9 mouse cellular contexts compared by ENCODE assay signal in the genomic region with DNA sequence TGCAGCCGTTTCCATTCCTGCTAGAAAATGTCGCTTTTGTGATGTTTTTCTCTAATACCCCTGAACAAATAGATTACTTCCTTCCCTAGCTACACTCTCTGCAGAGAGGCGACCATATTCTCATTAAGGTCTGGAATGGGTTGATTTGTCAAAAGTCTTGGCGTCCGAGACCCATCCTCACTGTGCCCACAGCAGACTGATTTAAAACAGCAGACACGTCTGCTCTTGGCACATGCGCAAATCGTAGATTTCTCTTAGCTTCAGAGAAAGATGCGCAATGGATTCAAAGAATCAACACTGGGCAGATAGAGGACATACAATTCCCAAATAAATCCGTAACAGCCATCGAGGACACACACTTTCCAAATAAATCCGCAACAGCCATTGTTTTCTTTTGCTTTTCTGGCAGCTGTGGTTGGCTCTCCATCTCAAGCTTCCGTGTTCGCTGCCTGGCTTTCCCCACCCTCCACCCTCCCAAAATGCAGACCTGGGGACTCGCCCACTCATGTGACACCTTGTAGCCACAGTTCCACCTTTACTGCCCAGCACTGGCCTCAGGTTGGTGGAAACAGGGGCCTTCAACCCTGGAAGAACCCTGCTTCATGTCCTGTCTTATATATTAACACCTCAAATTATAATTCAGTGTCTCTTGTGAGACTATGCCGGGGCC. TPM values are rescaled to one million over a fixed set of nuclear protein-coding genes. Genes with fewer than 3 reads are reported as not detected.
A peak's percentile ranks its signal among the peaks of the same experiment; 100 is the strongest.
DNase-seq lines count a peak whose midpoint lies in the region; ATAC-seq and TF ChIP-seq lines count a peak whose summit lies in the region.
"Had no signal": no experiment of that assay in that cellular context is flagged by ENCODE, and none has a peak within 500 bp of the region (broad histone marks: within the 10 kb centered on the region; RNA-seq: fewer than 3 reads in every experiment).

No protein-coding gene starts in this region.

- no peaks in the 10 kb centered on the region for H3K36me3 ChIP-seq in lung, embryonic 16.5 days (ENCODE audit: control insufficient read depth, insufficient read depth, low read length)
- H3K36me3 ChIP-seq in lung, postnatal 0 days (ENCODE audit: insufficient read depth, low read length) = no peaks in the 10 kb centered on the region
- H3K36me3 ChIP-seq: liver, embryonic 12.5 days had no signal

- H3K27me3 ChIP-seq in lung, embryonic 16.5 days (ENCODE audit: control insufficient read depth, insufficient read depth, low read depth, low read length) = no peaks in the 10 kb centered on the region
- H3K27me3 ChIP-seq in lung, postnatal 0 days (replicated peaks; ENCODE audit: insufficient read depth, low read length) = no peaks in the 10 kb centered on the region
- H3K27me3 ChIP-seq: liver, embryonic 12.5 days had no signal

- H3K9ac ChIP-seq in lung, embryonic 16.5 days (ENCODE audit: low read length) = no peak overlapping the region
- H3K9ac ChIP-seq in lung, postnatal 0 days (replicated peaks; ENCODE audit: low read depth) = no peak overlapping the region
- H3K9ac ChIP-seq: liver, embryonic 12.5 days had no signal

- H3K4me2 ChIP-seq in lung, embryonic 16.5 days (ENCODE audit: low read depth, low read length) = no peak overlapping the region
- H3K4me2 ChIP-seq in lung, postnatal 0 days (replicated peaks; ENCODE audit: low read depth, low read length) = no peak overlapping the region
- H3K4me2 ChIP-seq: liver, embryonic 12.5 days had no signal

- peak; percentile 37 to 60 for DNase-seq in frontal cortex, postnatal 36 days (ENCODE audit: low spot score in 2 of 2)
- DNase-seq in frontal cortex, postnatal 14 days (ENCODE audit: low spot score in 2 of 2) = no peak
- no peak for DNase-seq in lung, postnatal 0 days (ENCODE audit: low spot score)
- DNase-seq in layer of hippocampus, postnatal 10 days (ENCODE audit: low spot score in 2 of 2) = peak; percentile 40 to 56
- DNase-seq in right cerebral cortex, postnatal 25 days = peak; percentile 35
- no peak for DNase-seq in thymus, postnatal 25 days
- DNase-seq in spleen, postnatal 14 days (ENCODE audit: low spot score in 2 of 2) = no peak

- TF ChIP-seq EP300 in lung, postnatal 0 days (IDR thresholded peaks at IDR 0.05) = no peak

- no peak overlapping the region for H3K4me3 ChIP-seq in lung, embryonic 16.5 days (ENCODE audit: low read length)
- no peak overlapping the region for H3K4me3 ChIP-seq in lung, postnatal 0 days (ENCODE audit: low read depth, low read length)
- H3K4me3 ChIP-seq: liver, embryonic 12.5 days had no signal

- H3K4me1 ChIP-seq in lung, embryonic 16.5 days (replicated peaks; ENCODE audit: control insufficient read depth, insufficient read depth, low read length) = peaks cover 12% of the 10 kb centered on the region
- H3K4me1 ChIP-seq in lung, postnatal 0 days (ENCODE audit: insufficient read depth, low read depth, low read length) = peaks cover 13% of the 10 kb centered on the region; the same call in 1 of the 2 replicates

- no peak for ATAC-seq in lung, embryonic 16.5 days (ENCODE audit: low read depth)
- ATAC-seq in lung, postnatal 0 days = no peak
- ATAC-seq: liver, embryonic 12.5 days had no signal

- no peaks in the 10 kb centered on the region for H3K9me3 ChIP-seq in lung, embryonic 16.5 days (ENCODE audit: control insufficient read depth, low read length)
- no peaks in the 10 kb centered on the region for H3K9me3 ChIP-seq in lung, postnatal 0 days (ENCODE audit: low read length)
- H3K9me3 ChIP-seq: liver, embryonic 12.5 days had no signal

- peak overlapping the region; percentile 37; the same call in 1 of the 2 replicates for H3K27ac ChIP-seq in lung, embryonic 16.5 days (ENCODE audit: low read length)
- H3K27ac ChIP-seq in lung, postnatal 0 days (ENCODE audit: low read length) = no peak overlapping the region
- H3K27ac ChIP-seq: liver, embryonic 12.5 days had no signal

- 72% methylated on average over 16 of the region's 16 CpGs for WGBS in lung, embryonic 16.5 days
- WGBS in lung, postnatal 0 days = 71% methylated on average over 16 of the region's 16 CpGs

- no peak for TF ChIP-seq CTCF in lung, postnatal 0 days (IDR thresholded peaks at IDR 0.05)

RNA-seq across cellular contexts. Expression of gene Sgk1, which starts 42.2 kb away (rescaled TPM):
- polyA plus RNA-seq in lung, embryonic 16.5 days (2015; fragmentation: Nextera tagmentation; extraction: Ambion mirVana) = 56.6 and 71.0 TPM in 2 replicates
- 86.9 and 130 TPM in 2 replicates for polyA plus RNA-seq in lung, postnatal 0 days (2015; fragmentation: Nextera tagmentation; extraction: Ambion mirVana)
- 10 to 100 TPM; 64.4 to 65.5 TPM for total RNA-seq in layer of hippocampus, postnatal 10 days (2021)

Comparison
In these comparisons a context has a peak if more than half of its experiments do, and no peak if none do; other contexts are left out.
1. DNase-seq: peak in frontal cortex, postnatal 36 days (2 of 2), layer of hippocampus, postnatal 10 days (2 of 2) and right cerebral cortex, postnatal 25 days (single experiment); none in frontal cortex, postnatal 14 days (0 of 2), lung, postnatal 0 days (single experiment), thymus, postnatal 25 days (single experiment) and spleen, postnatal 14 days (0 of 2).